Mouse (Mus musculus) testis, adult 2 months (tissue): ENCODE measurements around the gene Vmn1r175. TPM values are rescaled to one million over a fixed set of nuclear protein-coding genes. Genes with fewer than 3 reads are reported as not detected.
"Not testable (repeated sequence)": the region's sequence is repeated elsewhere in the genome, so short reads cannot be mapped to it uniquely, and the experiment has no call there.

Source experiments
- H3K27ac ChIP-seq: fragments of 200-500 bp; 2 replicates; pipeline ENCODE4 v1.5.1; 2012; ENCODE audit warnings: low read depth, low read length; ENCODE audit not compliant: control insufficient read depth, insufficient read depth
- H3K27me3 ChIP-seq: fragments of 200-500 bp; 2 replicates; pipeline ENCODE4 v1.6.1; 2012; ENCODE audit warnings: mild to moderate bottlenecking, low read length, moderate library complexity; ENCODE audit not compliant: control insufficient read depth, insufficient read depth
- H3K36me3 ChIP-seq: fragments of 200-500 bp; 2 replicates; pipeline ENCODE4 v1.6.1; 2012; ENCODE audit warnings: mild to moderate bottlenecking, low read length; ENCODE audit not compliant: control insufficient read depth, insufficient read depth
- H3K4me1 ChIP-seq: fragments of 200-500 bp; 2 replicates; pipeline ENCODE4 v1.6.1; 2012; ENCODE audit warnings: low read length; ENCODE audit not compliant: control insufficient read depth, insufficient read depth
- H3K4me3 ChIP-seq: fragments of 200-500 bp; 2 replicates; pipeline ENCODE4 v1.5.1; 2012; ENCODE audit warnings: low read depth, mild to moderate bottlenecking, low read length, moderate library complexity, mixed read lengths; ENCODE audit not compliant: control insufficient read depth
- CTCF ChIP-seq: fragments of 200-500 bp; IDR thresholded peaks from 2 replicates; pipeline ENCODE4 v1.5.1; 2012; ENCODE audit warnings: low read depth, mild to moderate bottlenecking, inconsistent platforms, low read length, moderate library complexity; ENCODE audit not compliant: control insufficient read depth, insufficient read depth, insufficient replicate concordance
- POLR2A ChIP-seq: fragments of 200-500 bp; IDR thresholded peaks from 2 replicates; pipeline ENCODE4 v1.6.1; 2012; ENCODE audit warnings: low read depth, mild to moderate bottlenecking, inconsistent platforms, low read length, moderate library complexity; ENCODE audit not compliant: control insufficient read depth
- polyA plus RNA-seq: library from polyadenylated mRNA; depleted of rRNA; stranded (reverse); fragments of >200 nt; gene quantifications from 2 replicates; pipeline ENCODE4 v1.2.3, GENCODE M21; 2012; rRNA removed

Vmn1r175 gene
- polyA plus RNA-seq = 0.04 TPM in 1 of 2 replicates, not detected in the other

GRCm38 (mm10) chr7:23810543-23810942 is at the start of gene Vmn1r175:
Vmn1r175 (minus strand) TSS chr7:23810643.
- H3K36me3 ChIP-seq, H3K4me1 ChIP-seq, H3K27ac ChIP-seq, H3K27me3 ChIP-seq, H3K4me3 ChIP-seq: not testable (repeated sequence)

- not testable (repeated sequence) for H3K27me3 ChIP-seq, H3K27ac ChIP-seq, H3K4me3 ChIP-seq, H3K36me3 ChIP-seq, H3K4me1 ChIP-seq
Observed at GRCm38 (mm10) chr7:23837272-23837671, 26.8 kb upstream of the Vmn1r175 start, which contains the start of gene Vmn1r176. Vmn1r176 (minus strand) TSS chr7:23837372.

- Histone ChIP-seq H3K36me3 (no peaks in the 10 kb centered on the region), H3K27me3 (no peaks in the 10 kb centered on the region), H3K4me1 (no peaks in the 10 kb centered on the region), H3K4me3 (no peak overlapping the region), H3K27ac (no peak overlapping the region)
- TF ChIP-seq CTCF = no peak
- TF ChIP-seq POLR2A = no peak
Observed at GRCm38 (mm10) chr7:23784526-23784925, 25.9 kb downstream of the Vmn1r175 start.

Other genes starting within 250 kb of the Vmn1r175 start
- not detected in 2 replicates for gene Vmn1r169, start 235.1 kb downstream of the Vmn1r175 start, polyA plus RNA-seq
- not detected in 2 replicates for gene Vmn1r170, start 204.5 kb downstream of the Vmn1r175 start, polyA plus RNA-seq
- not detected in 2 replicates for gene Vmn1r171, start 179.9 kb downstream of the Vmn1r175 start, polyA plus RNA-seq
- gene Vmn1r172, start 152.3 kb downstream of the Vmn1r175 start, polyA plus RNA-seq = not detected in 2 replicates
- not detected in 2 replicates for gene Vmn1r173, start 109.9 kb downstream of the Vmn1r175 start, polyA plus RNA-seq
- not detected in 2 replicates for gene Vmn1r174, start 58.4 kb downstream of the Vmn1r175 start, polyA plus RNA-seq
- gene Vmn1r176, start 26.7 kb upstream of the Vmn1r175 start, polyA plus RNA-seq = not detected in 2 replicates
- not detected in 2 replicates for gene Vmn1r177, start 55.8 kb upstream of the Vmn1r175 start, polyA plus RNA-seq
- gene Vmn1r178, start 81.4 kb upstream of the Vmn1r175 start, polyA plus RNA-seq = not detected in 2 replicates
- gene Vmn1r179, start 116.3 kb upstream of the Vmn1r175 start, polyA plus RNA-seq = not detected in 2 replicates
- gene Vmn1r180, start 140.0 kb upstream of the Vmn1r175 start, polyA plus RNA-seq = not detected in 2 replicates
- gene Vmn1r181, start 164.0 kb upstream of the Vmn1r175 start, polyA plus RNA-seq = 0.82 and 2.4 TPM in 2 replicates
- gene V1rd19, start 191.0 kb upstream of the Vmn1r175 start, polyA plus RNA-seq = 0.07 TPM in 1 of 2 replicates, not detected in the other
- 0.01 and 0.04 TPM in 2 replicates for gene Vmn1r183, start 242.6 kb upstream of the Vmn1r175 start, polyA plus RNA-seq